Mouse (Mus musculus) forebrain, embryonic 13.5 days (tissue): ENCODE measurements around the gene Csn1s2a. TPM values are rescaled to one million over a fixed set of nuclear protein-coding genes. Genes with fewer than 3 reads are reported as not detected.
"Not testable (repeated sequence)": the region's sequence is repeated elsewhere in the genome, so short reads cannot be mapped to it uniquely, and the experiment has no call there.

Experiments used
- ATAC-seq: fragments of 200-750 bp; cut with Nextera tagmentation; 2 replicates; pipeline ENCODE4 v1.8.0; 2017
- H3K27ac ChIP-seq: fragments of 300-500 bp; sonication (generic); 2 replicates; pipeline ENCODE4 v1.5.1; 2015; ENCODE audit warnings: inconsistent platforms, mild to moderate bottlenecking, moderate library complexity
- H3K27me3 ChIP-seq: fragments of 300-500 bp; sonication (generic); 2 replicates; pipeline ENCODE4 v1.6.1; 2015; ENCODE audit warnings: mild to moderate bottlenecking, inconsistent platforms
- H3K36me3 ChIP-seq: fragments of 300-500 bp; sonication (generic); 2 replicates; pipeline ENCODE4 v1.6.1; 2015; ENCODE audit warnings: mild to moderate bottlenecking, inconsistent platforms; ENCODE audit not compliant: poor library complexity, severe bottlenecking
- H3K4me1 ChIP-seq: fragments of 300-500 bp; sonication (generic); 2 replicates; pipeline ENCODE4 v1.6.1; 2015; ENCODE audit warnings: inconsistent platforms
- H3K4me2 ChIP-seq: fragments of 300-500 bp; sonication (generic); 2 replicates; pipeline ENCODE4 v1.6.1; 2015; ENCODE audit warnings: inconsistent platforms, mild to moderate bottlenecking, moderate library complexity
- H3K4me3 ChIP-seq: fragments of 300-500 bp; sonication (generic); 2 replicates; pipeline ENCODE4 v1.5.1; 2015; ENCODE audit warnings: mild to moderate bottlenecking, inconsistent platforms
- H3K9ac ChIP-seq: fragments of 300-500 bp; sonication (generic); 2 replicates; pipeline ENCODE4 v1.6.1; 2015; ENCODE audit warnings: mild to moderate bottlenecking, inconsistent platforms
- H3K9me3 ChIP-seq: fragments of 300-500 bp; sonication (generic); replicated peaks from 2 replicates; pipeline ENCODE4 v1.6.1; 2016; ENCODE audit warnings: inconsistent platforms
- WGBS: fragments of 180-500 bp; shearing (Covaris S2); methylation state at CpG from one replicate; pipeline ENCODE4 v1.1.7; 2015; 5-methylcytosine and 5-hydroxymethylcytosine counted together
- polyA plus RNA-seq: library from polyadenylated mRNA; unstranded; fragments of >200 nt; fragmentation: Nextera tagmentation; extraction: Ambion mirVana; gene quantifications from 2 replicates; pipeline ENCODE4 v1.2.1, GENCODE M21; 2015

The Csn1s2a gene
- polyA plus RNA-seq, result not detected in 2 replicates

DNA sequence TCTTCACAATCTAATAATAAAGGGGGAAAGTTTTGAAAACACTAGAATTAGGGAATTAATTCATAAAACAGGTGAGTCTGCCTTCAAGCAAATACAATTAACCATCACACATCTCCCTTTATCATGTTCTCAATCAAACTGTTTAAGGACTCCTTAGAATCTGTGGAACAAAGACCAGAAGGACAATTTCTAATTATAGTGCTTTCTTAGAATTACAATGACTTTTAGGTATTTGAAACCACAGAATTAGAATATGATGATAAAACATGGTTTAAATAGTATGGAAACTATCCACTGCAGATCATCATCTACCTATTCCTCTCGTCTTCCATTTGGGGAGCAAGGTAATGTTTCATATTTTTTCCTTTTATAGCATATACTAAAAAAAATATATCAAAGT is at the start of gene Csn1s2a:
Gene Csn1s2a (plus strand): TSS at position 301 of the 400 bp plus-strand sequence.
- Histone ChIP-seq H3K9me3 (no peaks in the 10 kb centered on the region), H3K27ac (no peak within 1 kb of the TSS), H3K27me3 (no peaks in the 10 kb centered on the region), H3K9ac (no peak within 1 kb of the TSS), H3K4me3 (no peak within 1 kb of the TSS), H3K4me2 (no peak within 1 kb of the TSS), H3K4me1 (no peaks in the 10 kb centered on the region), H3K36me3 (no peaks in the 10 kb centered on the region)
- 82% methylated on average over 1 of the region's 1 CpGs for WGBS
- no peak for ATAC-seq

DNA sequence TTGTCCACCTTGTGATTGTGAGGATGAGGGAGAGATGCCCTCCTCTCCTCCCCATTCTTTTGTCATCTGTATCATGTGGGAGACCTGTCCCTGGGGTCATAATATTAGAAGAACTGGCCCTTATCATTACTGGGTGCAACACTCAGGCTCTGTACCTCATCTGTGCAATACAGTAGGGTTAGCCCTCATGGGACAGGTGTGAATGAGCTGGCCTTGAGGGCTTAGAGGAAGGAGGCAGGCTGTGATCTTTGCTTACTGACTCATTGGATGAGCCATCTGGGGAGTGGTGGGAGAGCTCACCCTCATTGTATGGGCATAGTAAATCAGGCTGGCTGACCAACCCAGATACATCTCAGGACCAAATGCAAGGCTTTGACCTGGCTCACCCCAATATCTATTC is 39.5 kb upstream of the Csn1s2a start:
- Histone ChIP-seq H3K4me1 (no peaks in the 10 kb centered on the region), H3K27me3 (no peaks in the 10 kb centered on the region), H3K9me3 (no peaks in the 10 kb centered on the region), H3K9ac (no peak overlapping the region), H3K4me2 (no peak overlapping the region), H3K4me3 (no peak overlapping the region), H3K36me3 (no peaks in the 10 kb centered on the region), H3K27ac (no peak overlapping the region)
- no peak for ATAC-seq

- WGBS, result 93% methylated on average over 1 of the region's 1 CpGs
- H3K9ac ChIP-seq, result no peak overlapping the region
- H3K4me1 ChIP-seq, result no peaks in the 10 kb centered on the region
- H3K27me3 ChIP-seq, result no peaks in the 10 kb centered on the region
- no peak for ATAC-seq
- H3K4me3 ChIP-seq, result no peak overlapping the region
- H3K36me3 ChIP-seq, result no peaks in the 10 kb centered on the region
- H3K4me2 ChIP-seq, result no peak overlapping the region
- H3K9me3 ChIP-seq, result no peaks in the 10 kb centered on the region
- H3K27ac ChIP-seq, result no peak overlapping the region
Measured at GRCm38 (mm10) chr5:87753471-87753870, 20.9 kb upstream of the Csn1s2a start.

DNA sequence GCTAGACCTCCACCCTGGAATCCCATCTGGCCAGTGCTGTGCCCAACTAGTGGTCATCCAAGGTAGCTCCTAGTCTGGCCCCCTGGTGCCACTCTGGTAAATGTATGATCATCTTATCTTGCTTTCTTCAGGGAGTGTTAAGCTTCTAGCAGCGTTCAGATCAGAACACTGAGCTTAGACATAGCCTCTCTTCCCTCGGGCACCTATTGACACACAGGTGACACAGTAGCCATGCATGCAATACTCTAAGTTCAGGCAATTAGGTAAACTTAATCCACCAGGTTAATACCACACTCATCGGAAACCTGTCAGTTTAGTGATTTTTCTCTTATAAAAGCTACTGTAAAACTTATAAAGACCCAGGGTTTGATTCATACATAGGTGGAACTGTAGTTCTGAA is 9.8 kb upstream of the Csn1s2a start:
- Histone ChIP-seq H3K4me3 (no peak overlapping the region), H3K27me3 (no peaks in the 10 kb centered on the region), H3K9ac (no peak overlapping the region), H3K4me1 (no peaks in the 10 kb centered on the region), H3K9me3 (no peaks in the 10 kb centered on the region), H3K27ac (no peak overlapping the region), H3K36me3 (no peaks in the 10 kb centered on the region), H3K4me2 (no peak overlapping the region)
- 92% methylated on average over 3 of the region's 3 CpGs for WGBS
- ATAC-seq, result no peak

DNA sequence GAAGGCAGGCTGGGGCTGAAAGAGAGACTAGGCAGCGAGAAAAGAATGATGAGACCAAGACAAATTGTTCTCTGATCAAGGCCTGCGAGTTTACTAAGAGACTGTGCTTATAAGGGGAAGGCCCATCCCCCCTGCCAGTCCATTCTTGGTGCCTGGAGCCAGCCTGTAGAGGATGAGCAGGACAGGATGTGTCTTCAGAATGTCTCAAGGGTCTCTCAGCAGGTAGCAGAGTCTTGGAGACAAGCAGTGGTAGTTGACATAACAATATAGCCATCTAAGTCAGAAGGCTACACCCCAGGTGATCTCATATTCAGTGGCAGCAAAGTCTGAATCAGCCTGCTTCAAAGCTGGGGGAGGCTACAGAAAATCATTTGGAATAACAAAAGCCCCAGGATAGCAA is 2.2 kb upstream of the Csn1s2a start:
- not testable (repeated sequence) for H3K27ac ChIP-seq, H3K4me2 ChIP-seq, H3K4me1 ChIP-seq, H3K27me3 ChIP-seq, ATAC-seq, H3K36me3 ChIP-seq, H3K9ac ChIP-seq, H3K4me3 ChIP-seq, H3K9me3 ChIP-seq
- WGBS, result 58% methylated on average over 2 of the region's 2 CpGs

GRCm38 (mm10) chr5:87782731-87783130 is 8.4 kb downstream of the Csn1s2a start:
- H3K36me3 ChIP-seq, result no peaks in the 10 kb centered on the region
- H3K4me2 ChIP-seq, result no peak overlapping the region
- H3K27me3 ChIP-seq, result no peaks in the 10 kb centered on the region
- no peaks in the 10 kb centered on the region for H3K9me3 ChIP-seq
- ATAC-seq, result no peak
- H3K27ac ChIP-seq, result no peak overlapping the region
- H3K4me3 ChIP-seq, result no peak overlapping the region
- 64% methylated on average over 4 of the region's 4 CpGs for WGBS
- H3K9ac ChIP-seq, result no peak overlapping the region
- no peaks in the 10 kb centered on the region for H3K4me1 ChIP-seq

DNA sequence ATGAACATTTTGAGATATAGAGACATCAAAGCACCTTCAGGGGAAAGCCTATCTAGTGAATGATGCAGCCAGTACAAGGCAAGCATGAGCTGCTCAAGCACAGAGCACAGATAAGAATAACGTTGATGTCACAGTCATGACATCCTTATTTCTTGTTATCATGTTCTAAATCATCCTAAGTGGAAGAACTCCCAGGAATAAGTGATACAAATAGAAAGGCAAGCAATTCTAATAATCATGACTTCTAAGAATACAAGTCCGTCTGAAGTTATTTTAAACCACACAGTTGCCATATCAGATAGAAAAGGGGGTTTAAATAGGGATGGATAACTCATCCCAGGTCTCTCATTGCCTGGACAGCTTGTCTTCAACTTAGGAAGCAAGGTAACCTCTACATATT is 33.4 kb downstream of the Csn1s2a start, which contains the start of gene Csn1s2b:
Gene Csn1s2b (plus strand): TSS at position 301 of the 400 bp plus-strand sequence.
- Histone ChIP-seq H3K4me2 (no peak within 1 kb of the TSS), H3K27ac (no peak within 1 kb of the TSS), H3K9me3 (no peaks in the 10 kb centered on the region), H3K4me1 (no peaks in the 10 kb centered on the region), H3K36me3 (no peaks in the 10 kb centered on the region), H3K4me3 (no peak within 1 kb of the TSS), H3K9ac (no peak within 1 kb of the TSS), H3K27me3 (no peaks in the 10 kb centered on the region)
- 74% methylated on average over 2 of the region's 2 CpGs for WGBS
- ATAC-seq, result no peak

DNA sequence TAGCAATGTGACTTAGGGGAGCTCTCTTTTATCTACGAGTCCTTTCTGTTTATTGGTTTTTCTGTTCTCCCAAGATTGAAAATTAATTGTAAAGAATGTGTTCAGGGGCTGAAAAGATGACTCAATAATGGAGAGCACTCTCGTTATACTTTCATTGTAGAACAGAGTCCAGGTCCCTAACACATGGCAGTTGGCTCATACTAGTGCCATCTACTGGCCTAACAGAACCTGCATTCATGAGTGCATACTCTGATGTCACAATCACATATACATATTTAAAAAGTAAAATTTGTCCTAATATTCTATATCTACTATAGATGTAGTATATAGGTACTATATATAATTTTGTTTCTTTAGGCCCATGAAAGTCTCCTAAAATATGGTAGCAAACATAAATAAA is 34.9 kb downstream of the Csn1s2a start:
- Histone ChIP-seq H3K36me3 (no peaks in the 10 kb centered on the region), H3K4me1 (no peaks in the 10 kb centered on the region), H3K4me3 (no peak overlapping the region), H3K4me2 (no peak overlapping the region), H3K9me3 (no peaks in the 10 kb centered on the region), H3K27me3 (no peaks in the 10 kb centered on the region), H3K9ac (no peak overlapping the region), H3K27ac (no peak overlapping the region)
- WGBS, result 48% methylated on average over 2 of the region's 2 CpGs
- no peak for ATAC-seq

GRCm38 (mm10) chr5:87825386-87825785 is 51.0 kb downstream of the Csn1s2a start, which contains the start of gene Prr27:
Gene Prr27, plus strand, starts transcription at chr5:87825686.
- H3K4me2 ChIP-seq, result no peak within 1 kb of the TSS
- H3K4me1 ChIP-seq, result no peaks in the 10 kb centered on the region
- no peak within 1 kb of the TSS for H3K27ac ChIP-seq
- H3K9me3 ChIP-seq, result no peaks in the 10 kb centered on the region
- H3K9ac ChIP-seq, result no peak within 1 kb of the TSS
- H3K36me3 ChIP-seq, result no peaks in the 10 kb centered on the region
- no peak for ATAC-seq
- H3K27me3 ChIP-seq, result no peaks in the 10 kb centered on the region
- no peak within 1 kb of the TSS for H3K4me3 ChIP-seq
- WGBS, result 69% methylated on average over 1 of the region's 1 CpGs

Other genes with a start within 250 kb of the Csn1s2a start
- not detected in 2 replicates for gene Sult1b1, start 236.4 kb upstream of the Csn1s2a start, polyA plus RNA-seq
- gene Sult1d1, start 205.5 kb upstream of the Csn1s2a start, polyA plus RNA-seq, result not detected in 2 replicates
- not detected in 2 replicates for gene Sult1e1, start 183.0 kb upstream of the Csn1s2a start, polyA plus RNA-seq
- gene Csn1s1, start 108.4 kb upstream of the Csn1s2a start, polyA plus RNA-seq, result not detected in 2 replicates
- gene Csn2, start 74.9 kb upstream of the Csn1s2a start, polyA plus RNA-seq, result not detected in 2 replicates
- not detected in 2 replicates for gene Csn1s2b, start 33.5 kb downstream of the Csn1s2a start, polyA plus RNA-seq
- gene Prr27, start 51.1 kb downstream of the Csn1s2a start, polyA plus RNA-seq, result not detected in 2 replicates
- gene Odam, start 110.5 kb downstream of the Csn1s2a start, polyA plus RNA-seq, result not detected in 2 replicates
- gene Csn3, start 151.0 kb downstream of the Csn1s2a start, polyA plus RNA-seq, result not detected in 2 replicates
- not detected in 2 replicates for gene 2310003L06Rik, start 194.9 kb downstream of the Csn1s2a start, polyA plus RNA-seq
- not detected in 2 replicates for gene Gm28434, start 194.9 kb downstream of the Csn1s2a start, polyA plus RNA-seq
- gene Cabs1, start 204.9 kb downstream of the Csn1s2a start, polyA plus RNA-seq, result not detected in 2 replicates
- gene Smr3a, start 228.0 kb downstream of the Csn1s2a start, polyA plus RNA-seq, result not detected in 2 replicates